Mouse (Mus musculus) heart, embryonic 13.5 days (tissue): ENCODE data around the gene Ugt1a10. TPM values are rescaled to one million over a fixed set of nuclear protein-coding genes. Genes with fewer than 3 reads are reported as not detected.

Experiments used
- ATAC-seq: fragments of 200-750 bp; cut with Nextera tagmentation; 2 replicates; pipeline ENCODE4 v1.8.0; 2017; ENCODE audit warnings: moderate TSS enrichment; ENCODE audit not compliant: insufficient number of reproducible peaks, low FRiP score, low TSS enrichment; ENCODE audit errors: extremely low read depth
- H3K27ac ChIP-seq: fragments of 300-500 bp; sonication (generic); replicated peaks from 2 replicates; pipeline ENCODE4 v1.5.1; 2015; ENCODE audit warnings: moderate library complexity, mild to moderate bottlenecking, inconsistent platforms
- H3K27me3 ChIP-seq: fragments of 300-500 bp; sonication (generic); replicated peaks from 2 replicates; pipeline ENCODE4 v1.6.1; 2015; ENCODE audit warnings: mild to moderate bottlenecking, inconsistent platforms
- H3K36me3 ChIP-seq: fragments of 300-500 bp; sonication (generic); 2 replicates; pipeline ENCODE4 v1.6.1; 2015; ENCODE audit warnings: mild to moderate bottlenecking, inconsistent platforms
- H3K4me1 ChIP-seq: fragments of 300-500 bp; sonication (generic); 2 replicates; pipeline ENCODE4 v1.6.1; 2015; ENCODE audit warnings: inconsistent platforms
- H3K4me2 ChIP-seq: fragments of 300-500 bp; sonication (generic); 2 replicates; pipeline ENCODE4 v1.6.1; 2015; ENCODE audit warnings: inconsistent platforms, mild to moderate bottlenecking, moderate library complexity
- H3K4me3 ChIP-seq: fragments of 300-500 bp; sonication (generic); 2 replicates; pipeline ENCODE4 v1.5.1; 2015; ENCODE audit warnings: moderate library complexity, mild to moderate bottlenecking, inconsistent platforms
- H3K9ac ChIP-seq: fragments of 300-500 bp; sonication (generic); 2 replicates; pipeline ENCODE4 v1.6.1; 2015; ENCODE audit warnings: inconsistent platforms, mild to moderate bottlenecking, moderate library complexity
- H3K9me3 ChIP-seq: fragments of 300-500 bp; sonication (generic); 2 replicates; pipeline ENCODE4 v1.6.1; 2016; ENCODE audit warnings: inconsistent platforms
- WGBS: fragments of 180-500 bp; shearing (Covaris S2); methylation state at CpG from one replicate; pipeline ENCODE4 v1.1.7; 2015; ENCODE audit warnings: mixed read lengths; 5-methylcytosine and 5-hydroxymethylcytosine counted together
- polyA plus RNA-seq: library from polyadenylated mRNA; unstranded; fragments of >200 nt; fragmentation: Nextera tagmentation; extraction: Ambion mirVana; gene quantifications from 2 replicates; pipeline ENCODE4 v1.2.1, GENCODE M21; 2015

Ugt1a10 gene
- polyA plus RNA-seq, 1 experiment from 2014 or later, result not detected

DNA sequence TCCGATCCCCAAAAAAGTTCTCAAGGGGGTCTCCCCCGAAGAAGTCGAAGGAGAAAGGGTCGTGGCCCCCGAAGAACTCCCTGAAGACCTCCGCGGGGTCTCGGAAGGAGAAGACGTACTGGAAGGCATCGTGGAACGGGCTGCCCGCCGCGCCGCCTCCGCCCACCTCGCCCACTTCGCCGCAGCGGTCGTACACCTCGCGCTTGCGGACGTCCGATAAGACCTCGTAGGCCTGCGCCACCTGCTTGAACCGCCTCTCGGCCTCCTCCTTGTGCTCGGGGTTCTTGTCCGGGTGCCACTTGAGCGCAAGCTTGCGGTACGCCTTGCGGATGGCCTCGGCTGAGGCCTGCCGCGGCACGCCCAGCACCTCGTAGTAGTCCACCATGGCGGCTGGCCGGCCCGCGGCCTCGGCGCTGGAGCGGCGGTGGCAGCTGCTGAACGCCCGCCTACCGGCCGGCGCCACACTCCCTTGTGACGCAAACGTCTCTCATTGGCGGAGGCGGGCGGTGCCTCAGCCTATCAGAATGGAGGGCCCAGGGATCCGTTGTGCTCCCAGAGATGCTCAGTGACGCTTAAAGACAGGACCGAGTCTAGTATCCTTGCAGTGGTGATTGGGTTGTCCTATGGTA lies 150.2 kb downstream of the Ugt1a10 start, which contains the start of gene Dnajb3:
Gene Dnajb3, minus strand, starts transcription at position 489 of the 629 bp plus-strand sequence.
- Histone ChIP-seq H3K27ac (peak within 1 kb of the TSS; percentile 20), H3K36me3 (no peaks in the 10 kb centered on the region), H3K4me2 (peak within 1 kb of the TSS; percentile 91), H3K9ac (peak within 1 kb of the TSS; percentile 87), H3K27me3 (no peaks in the 10 kb centered on the region; the same call in 1 of the 2 replicates), H3K9me3 (no peaks in the 10 kb centered on the region), H3K4me1 (peaks cover 11% of the 10 kb centered on the region), H3K4me3 (peak within 1 kb of the TSS; percentile 63)
- peak; percentile 96 for ATAC-seq
- WGBS, result 3% methylated on average over 62 of the region's 62 CpGs

DNA sequence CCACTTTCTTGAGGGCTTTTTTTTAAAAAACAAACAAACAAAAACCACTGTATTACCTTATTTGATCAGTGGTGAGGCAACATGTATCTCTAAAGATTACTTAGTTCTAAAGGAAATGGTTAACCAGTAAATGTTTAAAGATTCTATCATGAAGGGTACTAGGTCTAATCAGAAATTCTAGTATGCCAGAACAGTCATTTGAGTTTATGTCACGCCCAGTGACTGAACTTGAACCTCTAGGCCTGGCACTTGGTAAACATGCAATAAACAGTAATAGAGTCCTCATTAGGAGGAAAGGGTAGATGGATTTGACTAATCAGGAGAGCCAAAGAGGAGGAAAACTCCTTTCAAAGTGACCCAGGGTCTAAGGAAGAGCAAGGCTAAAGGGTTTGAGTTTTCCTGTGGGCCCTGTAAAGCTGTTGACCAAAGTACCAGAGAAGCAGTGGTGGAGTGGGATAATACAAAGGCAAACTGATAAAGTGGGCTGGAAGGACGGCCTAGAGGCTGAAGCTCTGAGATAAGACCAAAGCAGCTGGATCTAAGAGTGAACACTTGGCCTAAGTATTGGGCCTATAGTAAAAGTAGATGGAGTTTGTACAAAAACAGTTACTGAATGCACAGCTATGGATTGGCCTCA lies 151.8 kb downstream of the Ugt1a10 start:
- 52% methylated on average over 2 of the region's 2 CpGs for WGBS
- H3K27ac ChIP-seq, result no peak overlapping the region; the same call in 1 of the 2 replicates
- no peak for ATAC-seq

DNA sequence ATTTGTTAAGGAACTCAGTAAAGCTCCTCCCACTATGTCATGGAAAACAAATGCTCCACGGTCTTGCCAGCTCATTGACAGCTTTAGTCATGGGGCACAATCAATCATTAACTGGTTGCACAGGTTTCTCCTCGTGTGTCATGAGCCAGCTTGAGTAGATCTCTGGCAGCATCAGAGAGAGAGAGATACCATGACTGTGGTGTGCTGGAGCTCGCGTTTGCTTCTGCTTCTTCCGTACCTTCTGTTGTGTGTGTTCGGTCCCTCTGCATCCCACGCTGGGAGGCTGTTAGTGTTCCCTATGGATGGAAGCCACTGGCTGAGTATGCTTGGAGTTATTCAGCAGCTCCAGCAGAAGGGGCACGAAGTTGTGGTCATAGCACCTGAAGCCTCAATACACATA lies 156.6 kb downstream of the Ugt1a10 start, which contains the start of gene Ugt1a1:
Gene Ugt1a1, plus strand, starts transcription at position 148 of the 400 bp plus-strand sequence.
- 59% methylated on average over 8 of the region's 8 CpGs for WGBS
- no peak within 1 kb of the TSS for H3K4me3 ChIP-seq
- H3K9me3 ChIP-seq, result peaks cover 48% of the 10 kb centered on the region
- no peaks in the 10 kb centered on the region for H3K36me3 ChIP-seq
- no peak within 1 kb of the TSS for H3K27ac ChIP-seq
- no peak for ATAC-seq
- H3K9ac ChIP-seq, result no peak within 1 kb of the TSS
- H3K4me1 ChIP-seq, result no peaks in the 10 kb centered on the region
- H3K4me2 ChIP-seq, result no peak within 1 kb of the TSS
- H3K27me3 ChIP-seq, result no peaks in the 10 kb centered on the region

More for the DNA sequence above, 151.8 kb downstream of the Ugt1a10 start:
- Histone ChIP-seq H3K4me3 (no peak overlapping the region), H3K9ac (no peak overlapping the region), H3K4me2 (no peak overlapping the region), H3K4me1 (peaks cover 11% of the 10 kb centered on the region), H3K9me3 (peaks cover 8% of the 10 kb centered on the region), H3K36me3 (no peaks in the 10 kb centered on the region), H3K27me3 (no peaks in the 10 kb centered on the region; the same call in 1 of the 2 replicates)

DNA sequence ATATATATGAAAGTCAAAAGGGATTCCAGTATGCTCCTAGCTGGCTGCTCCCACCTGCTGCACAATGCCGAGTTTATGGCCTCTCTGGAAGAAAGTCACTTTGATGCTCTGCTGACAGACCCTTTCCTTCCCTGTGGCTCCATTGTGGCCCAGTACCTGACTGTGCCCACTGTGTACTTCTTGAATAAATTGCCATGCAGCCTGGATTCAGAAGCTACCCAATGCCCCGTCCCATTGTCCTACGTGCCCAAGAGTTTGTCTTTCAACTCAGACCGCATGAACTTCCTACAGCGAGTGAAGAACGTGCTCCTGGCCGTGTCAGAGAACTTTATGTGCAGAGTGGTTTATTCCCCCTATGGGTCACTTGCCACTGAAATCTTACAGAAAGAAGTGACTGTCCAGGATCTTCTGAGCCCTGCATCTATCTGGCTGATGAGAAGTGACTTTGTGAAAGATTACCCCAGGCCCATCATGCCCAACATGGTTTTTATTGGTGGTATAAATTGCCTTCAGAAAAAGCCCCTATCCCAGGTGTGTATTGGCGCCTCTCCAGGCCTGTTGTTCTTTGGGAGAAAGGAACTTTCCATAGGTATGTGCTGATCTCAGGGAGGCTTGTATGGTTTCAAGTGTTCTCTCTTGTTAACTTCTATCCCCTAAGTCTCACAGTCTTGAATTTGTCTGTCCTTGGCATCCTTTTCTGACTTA lies 157.3 kb downstream of the Ugt1a10 start:
- Histone ChIP-seq H3K9ac (no peak overlapping the region), H3K4me2 (no peak overlapping the region), H3K27ac (no peak overlapping the region), H3K27me3 (no peaks in the 10 kb centered on the region), H3K9me3 (peaks cover 48% of the 10 kb centered on the region), H3K4me3 (no peak overlapping the region), H3K36me3 (no peaks in the 10 kb centered on the region), H3K4me1 (no peaks in the 10 kb centered on the region)
- 52% methylated on average over 8 of the region's 8 CpGs for WGBS
- ATAC-seq, result peak; percentile 23; the same call in 1 of the 2 replicates

DNA sequence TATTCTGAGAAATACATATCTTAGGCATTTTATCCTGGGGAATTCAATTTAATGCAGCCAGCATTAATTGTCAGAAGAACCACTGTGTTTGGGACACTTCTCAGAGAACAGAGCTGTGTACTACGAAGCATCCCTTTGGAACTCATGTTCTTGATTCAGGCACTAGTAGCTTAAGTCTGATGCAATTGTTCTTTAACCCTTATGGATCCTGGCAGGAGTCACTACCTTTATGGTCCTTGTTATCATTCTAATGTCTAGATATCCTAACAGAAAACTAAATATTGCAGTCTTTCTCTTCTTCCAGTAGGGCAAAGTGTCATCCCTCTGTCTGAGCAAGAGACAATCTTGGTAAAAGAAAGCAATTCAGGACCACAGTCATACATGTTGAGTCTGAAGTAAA lies 157.9 kb downstream of the Ugt1a10 start:
- Histone ChIP-seq H3K36me3 (no peaks in the 10 kb centered on the region), H3K9ac (no peak overlapping the region), H3K4me1 (no peaks in the 10 kb centered on the region), H3K9me3 (peaks cover 48% of the 10 kb centered on the region), H3K27me3 (no peaks in the 10 kb centered on the region), H3K4me3 (no peak overlapping the region), H3K27ac (no peak overlapping the region), H3K4me2 (no peak overlapping the region)
- no peak for ATAC-seq
- WGBS, result 66% methylated on average over 1 of the region's 1 CpGs

DNA sequence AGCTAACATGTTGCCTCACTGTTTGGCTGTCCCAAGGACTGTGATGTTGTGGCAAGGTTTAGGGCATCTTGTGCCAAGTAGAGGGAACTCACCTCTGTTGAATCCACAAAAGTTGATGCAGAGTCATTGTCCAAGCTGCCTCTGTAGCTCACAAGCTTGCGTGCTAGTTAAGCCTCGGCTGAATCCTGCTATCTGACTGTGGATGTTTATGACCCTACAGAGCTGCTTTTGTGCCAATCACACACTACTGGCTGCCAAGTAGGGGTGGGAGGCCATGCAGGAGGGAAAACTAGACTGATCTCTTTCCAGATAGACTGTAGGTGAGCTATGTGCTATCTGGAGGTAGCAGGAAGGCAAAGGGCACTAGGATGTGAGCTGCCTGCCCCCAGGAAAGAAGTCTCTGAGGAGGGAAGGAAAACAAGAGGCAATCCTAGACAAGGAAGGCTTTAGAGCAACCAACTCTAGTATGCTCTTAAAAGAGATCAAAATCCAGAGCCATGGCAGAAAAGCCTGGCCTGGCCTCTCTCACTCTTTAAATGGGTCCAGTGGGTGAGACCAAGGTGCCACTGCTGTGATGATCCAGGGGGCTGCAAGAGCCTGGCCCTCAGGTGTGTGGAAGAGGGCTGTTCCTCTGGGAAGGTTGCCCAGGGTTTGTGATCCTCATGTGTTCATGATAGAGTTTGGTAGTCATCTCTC lies 158.7 kb downstream of the Ugt1a10 start:
- no peak overlapping the region for H3K4me2 ChIP-seq
- no peak overlapping the region for H3K4me3 ChIP-seq
- H3K36me3 ChIP-seq, result no peaks in the 10 kb centered on the region
- ATAC-seq, result no peak
- H3K4me1 ChIP-seq, result no peaks in the 10 kb centered on the region
- no peak overlapping the region for H3K27ac ChIP-seq
- H3K9me3 ChIP-seq, result peaks cover 48% of the 10 kb centered on the region
- 66% methylated on average over 2 of the region's 2 CpGs for WGBS
- no peak overlapping the region for H3K9ac ChIP-seq
- no peaks in the 10 kb centered on the region for H3K27me3 ChIP-seq

DNA sequence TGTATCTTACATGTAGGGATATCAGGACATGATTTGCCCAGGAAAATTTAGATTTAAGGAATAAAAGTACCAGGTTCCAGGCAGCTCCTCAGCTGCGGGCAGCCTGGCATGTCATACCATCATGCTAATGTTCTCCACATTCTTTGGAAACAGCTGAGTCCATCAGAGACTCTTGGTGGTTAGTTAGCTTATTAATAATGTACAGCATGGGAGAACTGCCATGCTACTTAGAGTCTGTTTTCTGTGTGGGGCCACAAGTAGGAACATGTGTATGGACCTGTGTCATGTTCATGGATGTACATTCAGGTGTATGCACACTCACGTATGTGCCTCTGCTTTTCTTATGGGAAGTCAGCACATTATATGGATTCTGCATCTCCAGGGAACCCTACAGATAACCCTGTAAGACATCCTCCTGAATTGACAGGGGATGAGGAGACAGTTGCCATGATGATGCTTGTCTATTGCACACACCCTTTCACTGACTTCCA lies 159.3 kb downstream of the Ugt1a10 start:
- no peaks in the 10 kb centered on the region for H3K36me3 ChIP-seq
- 62% methylated on average over 2 of the region's 2 CpGs for WGBS
- ATAC-seq, result no peak

DNA sequence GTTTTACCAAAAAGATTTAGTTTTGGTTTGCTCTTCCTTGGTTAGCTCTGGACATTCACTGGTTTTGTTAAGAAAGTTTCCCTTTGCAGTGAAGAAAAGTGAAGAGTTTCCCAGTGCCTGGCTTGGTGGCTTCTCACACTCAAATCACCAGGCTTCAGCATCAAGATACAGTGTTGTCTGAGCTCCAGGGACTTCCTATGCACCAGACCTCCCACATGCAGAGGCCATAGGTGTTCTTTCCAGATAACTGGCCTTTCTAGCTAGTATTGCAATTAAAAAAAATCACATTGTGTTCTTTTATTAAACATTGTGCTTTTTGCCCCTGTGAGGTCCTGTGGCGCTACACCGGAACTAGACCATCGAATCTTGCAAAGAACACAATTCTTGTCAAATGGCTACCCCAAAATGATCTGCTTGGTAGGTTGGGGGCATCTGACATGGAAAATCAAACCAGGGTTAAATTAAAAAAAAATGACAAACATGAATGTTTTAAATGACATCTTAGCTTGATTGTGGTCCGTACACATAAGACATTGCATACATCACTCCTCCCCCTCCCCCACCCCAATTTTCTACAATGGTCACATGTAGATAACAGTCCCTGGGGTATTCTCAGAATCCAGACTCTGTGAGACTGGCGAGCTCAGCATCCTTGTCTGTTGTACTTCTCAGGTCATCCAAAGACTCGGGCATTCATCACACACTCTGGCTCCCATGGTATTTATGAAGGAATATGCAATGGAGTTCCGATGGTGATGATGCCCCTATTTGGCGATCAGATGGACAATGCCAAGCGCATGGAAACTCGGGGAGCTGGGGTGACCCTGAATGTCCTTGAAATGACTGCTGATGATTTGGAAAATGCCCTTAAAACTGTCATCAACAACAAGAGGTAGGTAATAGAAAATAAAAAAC lies 160.5 kb downstream of the Ugt1a10 start:
- no peak overlapping the region for H3K4me2 ChIP-seq
- 62% methylated on average over 10 of the region's 10 CpGs for WGBS
- no peak overlapping the region for H3K9ac ChIP-seq
- no peaks in the 10 kb centered on the region for H3K27me3 ChIP-seq
- ATAC-seq, result no peak
- H3K27ac ChIP-seq, result no peak overlapping the region
- H3K4me1 ChIP-seq, result no peaks in the 10 kb centered on the region
- H3K9me3 ChIP-seq, result peaks cover 48% of the 10 kb centered on the region
- H3K4me3 ChIP-seq, result no peak overlapping the region
- no peaks in the 10 kb centered on the region for H3K36me3 ChIP-seq

More for the DNA sequence above, 159.3 kb downstream of the Ugt1a10 start:
- no peaks in the 10 kb centered on the region for H3K4me1 ChIP-seq
- H3K4me3 ChIP-seq, result no peak overlapping the region
- H3K27ac ChIP-seq, result no peak overlapping the region
- peaks cover 48% of the 10 kb centered on the region for H3K9me3 ChIP-seq
- no peak overlapping the region for H3K9ac ChIP-seq
- no peak overlapping the region for H3K4me2 ChIP-seq
- H3K27me3 ChIP-seq, result no peaks in the 10 kb centered on the region

DNA sequence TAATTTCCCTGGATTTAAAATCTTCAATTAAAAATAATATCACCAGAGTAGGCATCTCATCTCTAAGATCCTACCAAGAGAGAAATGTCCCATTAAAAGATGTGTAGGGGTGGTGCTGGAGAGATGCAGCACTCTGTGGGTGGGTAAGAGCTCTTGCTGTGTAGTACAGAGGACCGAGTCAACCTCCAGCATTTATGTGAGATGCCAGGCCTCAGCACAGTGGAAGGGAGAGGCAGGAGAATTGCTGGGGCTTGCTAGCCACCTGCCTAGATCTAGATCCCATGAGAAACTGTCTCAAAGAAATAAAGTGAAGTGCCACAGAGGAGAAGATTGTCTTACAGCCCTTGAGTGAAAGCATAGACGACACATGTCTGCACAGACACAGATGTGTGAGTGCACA lies 161.4 kb downstream of the Ugt1a10 start:
- Histone ChIP-seq H3K4me2 (no peak overlapping the region), H3K27ac (no peak overlapping the region), H3K4me3 (no peak overlapping the region), H3K27me3 (no peaks in the 10 kb centered on the region), H3K4me1 (no peaks in the 10 kb centered on the region), H3K9ac (no peak overlapping the region), H3K9me3 (peaks cover 44% of the 10 kb centered on the region), H3K36me3 (no peaks in the 10 kb centered on the region)
- ATAC-seq, result no peak
- 51% methylated on average over 2 of the region's 2 CpGs for WGBS

DNA sequence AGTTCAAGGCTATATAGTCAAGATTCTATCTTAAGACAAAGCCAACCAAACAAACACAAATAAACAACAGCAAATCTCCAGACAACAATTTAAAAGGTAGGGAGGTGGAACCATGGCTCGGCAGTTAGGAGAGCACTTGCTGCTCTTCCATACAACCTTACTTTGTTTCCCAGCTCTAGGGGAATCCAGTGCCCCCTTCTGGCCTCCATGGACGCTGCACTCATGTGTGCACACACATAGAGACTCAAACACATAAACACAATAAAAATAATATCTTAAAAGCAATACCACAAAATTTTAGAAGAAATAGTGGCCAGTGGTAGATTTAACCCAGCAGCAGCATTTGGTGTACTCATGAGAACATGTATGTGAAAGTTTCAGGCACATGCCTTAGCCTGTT lies 162.0 kb downstream of the Ugt1a10 start:
- no peak overlapping the region for H3K4me3 ChIP-seq
- no peak overlapping the region for H3K27ac ChIP-seq
- no peak for ATAC-seq
- no peaks in the 10 kb centered on the region for H3K27me3 ChIP-seq
- no peak overlapping the region for H3K9ac ChIP-seq
- WGBS, result 55% methylated on average over 2 of the region's 2 CpGs
- H3K4me2 ChIP-seq, result no peak overlapping the region
- no peaks in the 10 kb centered on the region for H3K4me1 ChIP-seq
- peaks cover 41% of the 10 kb centered on the region for H3K9me3 ChIP-seq
- no peaks in the 10 kb centered on the region for H3K36me3 ChIP-seq
